Mouse (Mus musculus): ENCODE measurements at regions not wholly inside any gene's neighbourhood (a gene's known extent, or its start where the extent isn't known, plus 50 kb on each side); places are given as distances from the start of the nearest gene placed in this dataset.

DNA sequence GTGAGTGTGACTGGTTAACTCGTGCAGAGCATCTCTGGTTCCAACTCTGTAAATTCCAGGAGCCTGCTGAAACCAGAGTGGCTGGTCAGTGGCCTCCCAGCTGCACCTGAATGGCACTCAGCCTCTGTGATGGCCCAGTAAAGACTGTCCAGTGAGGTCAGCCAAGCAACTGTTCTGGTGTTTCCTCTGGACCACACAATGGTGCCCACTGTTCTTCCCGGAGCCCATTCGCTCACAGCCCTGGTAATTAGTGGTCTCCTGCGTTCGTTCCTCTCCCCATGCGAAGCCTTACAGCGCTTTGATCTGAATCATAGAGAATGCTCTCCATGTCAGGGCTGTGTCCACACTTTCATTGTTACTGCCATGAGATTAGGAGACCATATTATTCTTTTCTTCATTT is 75.5 kb downstream of the Enkur start:
- no peak for TF ChIP-seq POLR2A (IDR thresholded peaks at IDR 0.05; ENCODE audit: borderline replicate concordance, extremely low read depth, insufficient read depth, insufficient read length, poor library complexity, severe bottlenecking)
- no peak for TF ChIP-seq CTCF (IDR thresholded peaks at IDR 0.05; ENCODE audit: borderline replicate concordance, extremely low read depth, insufficient read depth, insufficient read length)

Data from brain, embryonic 14.5 days (tissue).